Mouse (Mus musculus): ENCODE measurements at regions not wholly inside any gene's neighbourhood (a gene's known extent, or its start where the extent isn't known, plus 50 kb on each side); places are given as distances from the start of the nearest gene placed in this dataset.

GRCm38 (mm10) chr13:10696181-10696977, 335.7 kb upstream of the Chrm3 start:
- no peak for TF ChIP-seq CHD2 (IDR thresholded peaks at IDR 0.05; ENCODE audit: low read length)
- TF ChIP-seq EP300 (IDR thresholded peaks at IDR 0.05; ENCODE audit: low read depth in 1 of 2, low read length in 2 of 2): no peak
- no peak for TF ChIP-seq CTCF (IDR thresholded peaks at IDR 0.05 in 2 of 3, conservative IDR thresholded peaks at IDR 0.05 in 1 of 3; ENCODE audit: control insufficient read depth in 1 of 3, insufficient read depth in 1 of 3, low read depth in 2 of 3, low read length in 3 of 3, poor library complexity in 1 of 3, severe bottlenecking in 1 of 3)
- no peak for TF ChIP-seq NRF1 (IDR thresholded peaks at IDR 0.05; ENCODE audit: insufficient read depth, low read depth, low read length, poor library complexity, severe bottlenecking)
- TF ChIP-seq MYC (IDR thresholded peaks at IDR 0.05; ENCODE audit: low read depth, low read length): no peak

Data from MEL (cell line).